Mouse (Mus musculus) gastrocnemius, adult 8-10 months (tissue): ENCODE measurements around the gene Ebi3. TPM values are rescaled to one million over a fixed set of nuclear protein-coding genes. Genes with fewer than 3 reads are reported as not detected.
"Not testable (repeated sequence)": the region's sequence is repeated elsewhere in the genome, so short reads cannot be mapped to it uniquely, and the experiment has no call there.

Experiments used
- DNase-seq, 2 experiments: peaks; one replicate each; pipeline ENCODE4 v3.0.0; 2022; ENCODE audit warnings: low spot score in 2 of 2
- total RNA-seq, 4 experiments: library from RNA; stranded (reverse); gene quantifications; 2 replicates each; pipeline ENCODE4 v1.2.4; 2022

Ebi3 gene
- not detected for total RNA-seq

GRCm38 (mm10) chr17:55952447-55953027 lies at the start of gene Ebi3:
Ebi3 (plus strand) TSS chr17:55952640.
- DNase-seq: no peak

GRCm38 (mm10) chr17:55903087-55903486 lies 49.4 kb upstream of the Ebi3 start:
- no peak for DNase-seq

GRCm38 (mm10) chr17:55903687-55904086 lies 48.8 kb upstream of the Ebi3 start:
- no peak for DNase-seq

GRCm38 (mm10) chr17:55904131-55904530 lies 48.3 kb upstream of the Ebi3 start:
- no peak for DNase-seq

- DNase-seq: no peak
These were observed 45.8 kb upstream of the Ebi3 start for GRCm38 (mm10) chr17:55906669-55907068.

GRCm38 (mm10) chr17:55931553-55932502 lies 20.6 kb upstream of the Ebi3 start:
- no peak for DNase-seq

- DNase-seq: no peak
These were observed 19.8 kb upstream of the Ebi3 start for GRCm38 (mm10) chr17:55932635-55933034.

- DNase-seq: no peak
These were observed 19.2 kb upstream of the Ebi3 start for GRCm38 (mm10) chr17:55933191-55933590.

GRCm38 (mm10) chr17:55944387-55944865 lies 8.0 kb upstream of the Ebi3 start:
- not testable (repeated sequence) for DNase-seq

- DNase-seq: peak; percentile 87 to 91
These were observed 7.4 kb upstream of the Ebi3 start for GRCm38 (mm10) chr17:55944866-55945682.

- no peak for DNase-seq
These were observed 6.7 kb upstream of the Ebi3 start for GRCm38 (mm10) chr17:55945696-55946095.

- no peak for DNase-seq
These were observed 3.8 kb upstream of the Ebi3 start for GRCm38 (mm10) chr17:55948647-55949046.

- no peak for DNase-seq
These were observed 3.0 kb upstream of the Ebi3 start, which contains the start of gene Zfp119b for GRCm38 (mm10) chr17:55949400-55949799. Zfp119b (minus strand) TSS chr17:55949500.

- no peak for DNase-seq
These were observed 1.8 kb upstream of the Ebi3 start for GRCm38 (mm10) chr17:55950601-55951000.

GRCm38 (mm10) chr17:55952041-55952440 lies 399 bp upstream of the Ebi3 start:
- DNase-seq: no peak

- no peak for DNase-seq
These were observed 1.3 kb downstream of the Ebi3 start for GRCm38 (mm10) chr17:55953751-55954150.

- no peak for DNase-seq
These were observed 1.8 kb downstream of the Ebi3 start for GRCm38 (mm10) chr17:55954229-55954628.

GRCm38 (mm10) chr17:55956129-55956528 lies 3.7 kb downstream of the Ebi3 start:
- no peak for DNase-seq

GRCm38 (mm10) chr17:55956591-55956990 lies 4.2 kb downstream of the Ebi3 start:
- DNase-seq: no peak

GRCm38 (mm10) chr17:55957168-55957567 lies 4.7 kb downstream of the Ebi3 start:
- DNase-seq: peak in 1 of 2 experiments; percentile 57
